In the genomic region with DNA sequence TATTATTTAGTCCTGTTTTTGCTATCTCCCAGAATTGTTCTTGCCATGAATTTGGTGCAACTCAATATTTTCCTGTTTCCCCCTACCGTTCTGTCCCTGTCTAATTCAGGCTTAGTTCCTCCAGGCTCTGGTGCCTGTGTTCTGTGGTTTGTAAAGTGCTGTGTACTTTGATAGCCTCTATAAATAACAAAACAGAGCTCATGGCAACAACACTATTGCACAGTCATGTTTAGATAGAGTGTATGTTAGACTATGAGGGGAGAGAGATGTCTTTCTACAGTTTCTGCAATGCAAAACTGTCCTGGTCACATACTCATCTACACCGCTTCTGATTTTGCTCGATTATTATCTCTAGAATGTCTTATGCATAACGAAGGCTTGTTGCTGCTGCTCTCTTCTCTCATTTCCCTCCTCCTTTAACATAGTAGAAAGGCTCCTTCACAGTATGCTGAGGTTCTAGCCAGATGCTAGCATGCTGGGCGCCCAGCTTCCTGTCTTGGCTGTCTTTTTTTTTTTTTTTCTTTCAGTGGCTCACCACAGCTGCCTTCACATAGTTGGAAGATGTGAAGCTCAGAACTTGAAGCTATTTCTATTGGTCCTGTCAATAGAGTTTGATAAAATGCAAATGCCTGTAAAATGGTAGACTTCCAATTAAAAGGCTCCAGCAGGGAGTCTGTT, we compare ENCODE assay signal across 14 mouse cellular contexts.
DNase-seq lines count a peak whose midpoint lies in the region; ATAC-seq and TF ChIP-seq lines count a peak whose summit lies in the region.
"Had no signal": no experiment of that assay in that cellular context is flagged by ENCODE, and none has a peak within 500 bp of the region (broad histone marks: within the 10 kb centered on the region; RNA-seq: fewer than 3 reads in every experiment).

No protein-coding gene starts in this region.

- TF ChIP-seq CTCF in thymus, adult 2 months (IDR thresholded peaks at IDR 0.05; ENCODE audit: borderline replicate concordance, control insufficient read depth, extremely low read depth, insufficient read depth, low read length, poor library complexity): no peak
- no peak for TF ChIP-seq CTCF in liver, postnatal 0 days (IDR thresholded peaks at IDR 0.05; ENCODE audit: low read depth)

- H3K27ac ChIP-seq in thymus, adult 2 months (ENCODE audit: control insufficient read depth, insufficient read depth, low read length): no peak overlapping the region
- no peak overlapping the region for H3K27ac ChIP-seq in liver, postnatal 0 days (ENCODE audit: low read depth)
- H3K27ac ChIP-seq: forebrain, embryonic 15.5 days had no signal

- no peak overlapping the region for H3K9ac ChIP-seq in liver, postnatal 0 days (replicated peaks)
- H3K9ac ChIP-seq: forebrain, embryonic 15.5 days had no signal

- ATAC-seq in granulocyte monocyte progenitor cell, adult 5-6 weeks (replicated peaks; ENCODE audit: poor library complexity, severe bottlenecking): peak; percentile 36
- no peak for ATAC-seq in liver, postnatal 0 days
- ATAC-seq: forebrain, embryonic 15.5 days had no signal

- intact Hi-C loops in heart, postnatal 25 days (cut with DNase I): loop anchor here (5.0 kb wide), 1 partner anchor 434 kb away; no protein-coding TSS in a partner anchor

- peak; percentile 28 for DNase-seq in heart, adult 11 months
- DNase-seq in heart, postnatal 25 days (ENCODE audit: low spot score): no peak
- peak; percentile 14 for DNase-seq in A20 (ENCODE audit: low read depth, low spot score)
- peak; percentile 40 for DNase-seq in thymus, adult 2 months
- no peak for DNase-seq in testis, postnatal 10 days (ENCODE audit: low spot score)
- no peak for DNase-seq in liver, postnatal 0 days
- no peak for DNase-seq in kidney, postnatal 14 days
- DNase-seq: B cell, adult 2 months; cerebellum, adult 9-11 months; gastrocnemius, postnatal 14 days; kidney, adult 11 months; lung, postnatal 14 days had no signal

- no peak for TF ChIP-seq POLR2A in thymus, adult 2 months (IDR thresholded peaks at IDR 0.05; ENCODE audit: control insufficient read depth, extremely low read depth, insufficient read depth, low read length, poor library complexity)

- H3K9me3 ChIP-seq in liver, postnatal 0 days (ENCODE audit: low read length): no peaks in the 10 kb centered on the region
- H3K9me3 ChIP-seq: forebrain, embryonic 15.5 days had no signal

- no peaks in the 10 kb centered on the region for H3K36me3 ChIP-seq in thymus, adult 2 months (ENCODE audit: control insufficient read depth, insufficient read depth, low read length)
- 0 out of 2 replicates have a peak, but pooled peaks cover 3% of the 10 kb centered on the region for H3K36me3 ChIP-seq in liver, postnatal 0 days (replicated peaks; ENCODE audit: insufficient read depth, low read length)
- H3K36me3 ChIP-seq: forebrain, embryonic 15.5 days had no signal

- peaks cover 2% of the 10 kb centered on the region; the same call in 1 of the 2 replicates for H3K4me1 ChIP-seq in thymus, adult 2 months (replicated peaks; ENCODE audit: control insufficient read depth, insufficient read depth, low read length)
- H3K4me1 ChIP-seq in liver, postnatal 0 days (ENCODE audit: insufficient read depth): peaks cover 4% of the 10 kb centered on the region; the same call in 1 of the 2 replicates

- no peaks in the 10 kb centered on the region for H3K27me3 ChIP-seq in thymus, adult 2 months (ENCODE audit: control insufficient read depth, insufficient read depth, low read length)
- H3K27me3 ChIP-seq in liver, postnatal 0 days (ENCODE audit: insufficient read depth, low read length): no peaks in the 10 kb centered on the region
- H3K27me3 ChIP-seq: forebrain, embryonic 15.5 days had no signal

- no peak for TF ChIP-seq EP300 in liver, postnatal 0 days (IDR thresholded peaks at IDR 0.05; ENCODE audit: low read depth)

- 8% methylated on average over 5 of the region's 5 CpGs for WGBS in thymus, adult 2 months
- 49% methylated on average over 5 of the region's 5 CpGs for WGBS in liver, postnatal 0 days (ENCODE audit: insufficient replicate concordance)

- H3K4me2 ChIP-seq in liver, postnatal 0 days (ENCODE audit: low read depth, low read length): no peak overlapping the region
- H3K4me2 ChIP-seq: forebrain, embryonic 15.5 days had no signal

- H3K4me3 ChIP-seq in thymus, adult 2 months (ENCODE audit: control insufficient read depth, insufficient read depth, low read length): no peak overlapping the region
- H3K4me3 ChIP-seq in liver, postnatal 0 days (ENCODE audit: low read depth, low read length): no peak overlapping the region
- H3K4me3 ChIP-seq: forebrain, embryonic 15.5 days had no signal

Comparison
In these comparisons a context has a peak if more than half of its experiments do, and no peak if none do; other contexts are left out.
1. DNase-seq: peak in heart, adult 11 months (single experiment), A20 (single experiment) and thymus, adult 2 months (single experiment); none in heart, postnatal 25 days (single experiment), testis, postnatal 10 days (single experiment), liver, postnatal 0 days (single experiment) and kidney, postnatal 14 days (single experiment).